Mouse (Mus musculus): ENCODE measurements around the gene Elmod3.

DNA sequence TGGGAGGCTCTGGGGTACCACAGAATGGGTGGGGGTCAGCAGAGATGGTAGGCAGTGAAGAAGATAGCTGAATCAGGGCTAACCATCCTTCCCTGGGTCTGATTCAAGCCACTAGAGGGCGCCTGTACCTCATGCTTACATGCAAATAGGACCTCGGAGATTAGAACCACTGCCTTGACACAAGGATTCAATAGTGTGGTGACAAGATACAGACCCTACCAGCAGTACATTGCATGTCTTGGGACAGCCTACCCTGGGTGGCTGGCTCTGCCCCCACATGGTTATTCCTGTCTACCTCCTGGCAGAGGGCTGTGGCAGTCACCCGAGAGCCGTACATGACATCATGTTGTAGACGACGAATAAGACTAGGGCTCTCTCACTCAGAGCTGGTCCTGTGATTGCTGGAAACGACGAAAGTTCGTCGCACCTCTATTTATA, 49.2 kb upstream of the Elmod3 start:
- TF ChIP-seq CTCF (IDR thresholded peaks at IDR 0.05; ENCODE audit: low read depth, low read length) (peak; percentile 57), POLR2A (IDR thresholded peaks at IDR 0.05; ENCODE audit: borderline replicate concordance, low read depth, low read length) (no peak)
